Mouse (Mus musculus): ENCODE measurements at regions not wholly inside any gene's neighbourhood (a gene's known extent, or its start where the extent isn't known, plus 50 kb on each side); places are given as distances from the start of the nearest gene placed in this dataset.
A peak's percentile ranks its signal among the peaks of the same experiment; 100 is the strongest.

- H3K27me3 ChIP-seq = no peaks in the 10 kb centered on the region
- ATAC-seq = no peak
- POLR2A ChIA-PET = no interaction called here
- TF ChIP-seq CTCF (IDR thresholded peaks at IDR 0.05) = no peak
- CTCF ChIA-PET = no interaction called here
- in situ Hi-C loops (cut with MboI; ENCODE audit: low pct_unique_long_range_greater_than_20kb) = no loop called here
- no peak for DNase-seq (ENCODE audit: low read depth, low spot score)
Observed at GRCm38 (mm10) chr3:39062415-39062814, 175.7 kb downstream of the Fat4 start.

- H3K27me3 ChIP-seq = no peaks in the 10 kb centered on the region
- POLR2A ChIA-PET = no interaction called here
- in situ Hi-C loops (cut with MboI; ENCODE audit: low pct_unique_long_range_greater_than_20kb) = no loop called here
- ATAC-seq (no peak), DNase-seq (ENCODE audit: low read depth, low spot score) (no peak)
- CTCF ChIA-PET = no interaction called here
- no peak for TF ChIP-seq CTCF (IDR thresholded peaks at IDR 0.05)
Observed at GRCm38 (mm10) chr3:39065457-39065856, 178.7 kb downstream of the Fat4 start.

- no peaks in the 10 kb centered on the region for H3K27me3 ChIP-seq
- in situ Hi-C loops (cut with MboI; ENCODE audit: low pct_unique_long_range_greater_than_20kb) = no loop called here
- DNase-seq (ENCODE audit: low read depth, low spot score) = no peak
Observed at GRCm38 (mm10) chr3:39069011-39069410, 182.3 kb downstream of the Fat4 start.

GRCm38 (mm10) chr3:39082678-39083270 is 196.0 kb downstream of the Fat4 start:
- H3K27me3 ChIP-seq = no peaks in the 10 kb centered on the region
- no peak for TF ChIP-seq CTCF (IDR thresholded peaks at IDR 0.05)
- ChIA-PET POLR2A (interaction anchor here (0.7 kb wide), 1 partner anchor 19 kb away, joined by 3 read pairs; no protein-coding TSS in a partner anchor), CTCF (interaction anchor here (1.6 kb wide), 1 partner anchor 9 kb away, joined by 6 read pairs; no protein-coding TSS in a partner anchor)
- DNase-seq (ENCODE audit: low read depth, low spot score) (no peak), ATAC-seq (no peak)
- in situ Hi-C loops (cut with MboI; ENCODE audit: low pct_unique_long_range_greater_than_20kb) = no loop called here

More at GRCm38 (mm10) chr3:39069011-39069410, 182.3 kb downstream of the Fat4 start:
- ATAC-seq = no peak
- no peak for TF ChIP-seq CTCF (IDR thresholded peaks at IDR 0.05)
- POLR2A ChIA-PET = no interaction called here
- CTCF ChIA-PET = interaction anchor here (0.8 to 1.8 kb wide), 2 partner anchors 17 to 127 kb away, joined by 3 to 4 read pairs; no protein-coding TSS in a partner anchor

GRCm38 (mm10) chr3:39088948-39089347 is 202.2 kb downstream of the Fat4 start:
- ATAC-seq (no peak), DNase-seq (ENCODE audit: low read depth, low spot score) (no peak)
- POLR2A ChIA-PET = no interaction called here
- in situ Hi-C loops (cut with MboI; ENCODE audit: low pct_unique_long_range_greater_than_20kb) = no loop called here
- H3K27me3 ChIP-seq = no peaks in the 10 kb centered on the region
- TF ChIP-seq CTCF (IDR thresholded peaks at IDR 0.05) = no peak
- CTCF ChIA-PET = no interaction called here

GRCm38 (mm10) chr3:39102324-39102723 is 215.6 kb downstream of the Fat4 start:
- POLR2A ChIA-PET = interaction anchor here (0.6 kb wide), 1 partner anchor 19 kb away, joined by 3 read pairs; no protein-coding TSS in a partner anchor
- TF ChIP-seq CTCF (IDR thresholded peaks at IDR 0.05) = no peak
- no peak for ATAC-seq
- H3K27me3 ChIP-seq = no peaks in the 10 kb centered on the region
- CTCF ChIA-PET = interaction anchor here (2.9 kb wide), 1 partner anchor 11 kb away, joined by 10 read pairs; no protein-coding TSS in a partner anchor
- DNase-seq (ENCODE audit: low read depth, low spot score) = no peak
- in situ Hi-C loops (cut with MboI; ENCODE audit: low pct_unique_long_range_greater_than_20kb) = no loop called here

- ATAC-seq = no peak
- CTCF ChIA-PET = interaction anchor here (0.9 kb wide), 1 partner anchor 22 kb away, joined by 3 read pairs; no protein-coding TSS in a partner anchor
- H3K27me3 ChIP-seq = no peaks in the 10 kb centered on the region
- DNase-seq (ENCODE audit: low read depth, low spot score) = no peak
- POLR2A ChIA-PET = no interaction called here
- TF ChIP-seq CTCF (IDR thresholded peaks at IDR 0.05) = no peak
- in situ Hi-C loops (cut with MboI; ENCODE audit: low pct_unique_long_range_greater_than_20kb) = no loop called here
Observed at GRCm38 (mm10) chr3:39109756-39110392, 223.1 kb downstream of the Fat4 start.

GRCm38 (mm10) chr3:39114056-39114455 is 227.3 kb downstream of the Fat4 start:
- POLR2A ChIA-PET = no interaction called here
- CTCF ChIA-PET = interaction anchor here (1.0 to 2.9 kb wide), 3 partner anchors 13 to 25 kb away, joined by 3 to 10 read pairs (median 7); no protein-coding TSS in a partner anchor
- in situ Hi-C loops (cut with MboI; ENCODE audit: low pct_unique_long_range_greater_than_20kb) = no loop called here

GRCm38 (mm10) chr3:39114826-39115225 is 228.1 kb downstream of the Fat4 start:
- ChIA-PET POLR2A (no interaction called here), CTCF (interaction anchor here (2.9 kb wide), 1 partner anchor 14 kb away, joined by 10 read pairs; no protein-coding TSS in a partner anchor)
- H3K27me3 ChIP-seq = no peaks in the 10 kb centered on the region
- no peak for ATAC-seq
- no peak for TF ChIP-seq CTCF (IDR thresholded peaks at IDR 0.05)
- in situ Hi-C loops (cut with MboI; ENCODE audit: low pct_unique_long_range_greater_than_20kb) = no loop called here
- DNase-seq (ENCODE audit: low read depth, low spot score) = no peak

More at GRCm38 (mm10) chr3:39114056-39114455, 227.3 kb downstream of the Fat4 start:
- peak; percentile 15 for DNase-seq (ENCODE audit: low read depth, low spot score)
- no peaks in the 10 kb centered on the region for H3K27me3 ChIP-seq
- ATAC-seq = no peak
- TF ChIP-seq CTCF (IDR thresholded peaks at IDR 0.05) = no peak

- no peak for TF ChIP-seq CTCF (IDR thresholded peaks at IDR 0.05)
- POLR2A ChIA-PET = no interaction called here
- DNase-seq (ENCODE audit: low read depth, low spot score) (no peak), ATAC-seq (no peak)
- no peaks in the 10 kb centered on the region for H3K27me3 ChIP-seq
- CTCF ChIA-PET = interaction anchor here (1.3 kb wide), 1 partner anchor 19 kb away, joined by 3 read pairs; no protein-coding TSS in a partner anchor
- in situ Hi-C loops (cut with MboI; ENCODE audit: low pct_unique_long_range_greater_than_20kb) = no loop called here
Observed at GRCm38 (mm10) chr3:39115441-39115840, 228.7 kb downstream of the Fat4 start.

- ChIA-PET POLR2A (no interaction called here), CTCF (interaction anchor here (1.1 kb wide), 1 partner anchor 13 kb away, joined by 3 read pairs; no protein-coding TSS in a partner anchor)
- in situ Hi-C loops (cut with MboI; ENCODE audit: low pct_unique_long_range_greater_than_20kb) = no loop called here
- no peaks in the 10 kb centered on the region for H3K27me3 ChIP-seq
- TF ChIP-seq CTCF (IDR thresholded peaks at IDR 0.05) = no peak
- DNase-seq (ENCODE audit: low read depth, low spot score) (no peak), ATAC-seq (no peak)
Observed at GRCm38 (mm10) chr3:39122250-39122649, 235.5 kb downstream of the Fat4 start.

Data from Patski (cell line).